Mouse (Mus musculus): ENCODE measurements around the gene Zfp553.

- TF ChIP-seq CTCF (IDR thresholded peaks at IDR 0.05; ENCODE audit: insufficient read depth, low read length), result no peak
- peak; percentile 45; the same call in 1 of the 2 replicates for TF ChIP-seq POLR2A (IDR thresholded peaks at IDR 0.05; ENCODE audit: borderline replicate concordance, extremely low read depth, low read depth, low read length)
Observed at GRCm38 (mm10) chr7:127232622-127233367, at the start of gene Zfp553, which contains the start of gene Sept1.

All from lung, adult 2 months (tissue).